Mouse (Mus musculus) thymus, postnatal 0 days (tissue): Measurements from ENCODE around the gene Clint1. TPM values are rescaled to one million over a fixed set of nuclear protein-coding genes. Genes with fewer than 3 reads are reported as not detected.
A peak's percentile ranks its signal among the peaks of the same experiment; 100 is the strongest.

Source experiments
- DNase-seq: peaks from one replicate; pipeline ENCODE4 v3.0.0-alpha.2; 2015; ENCODE audit warnings: low spot score
- polyA plus RNA-seq: library from polyadenylated mRNA; unstranded; fragments of >200 nt; fragmentation: Nextera tagmentation; extraction: Ambion mirVana; gene quantifications from 2 replicates; pipeline ENCODE4 v1.2.1, GENCODE M21; 2015

The Clint1 gene
- polyA plus RNA-seq, 1 experiment from 2014 or later: 68.2 TPM

GRCm38 (mm10) chr11:45883270-45883931 lies 31.6 kb downstream of the Clint1 start:
- no peak for DNase-seq

- peak; percentile 70 for DNase-seq
Measured at GRCm38 (mm10) chr11:45884029-45884428, 32.2 kb downstream of the Clint1 start.

DNA sequence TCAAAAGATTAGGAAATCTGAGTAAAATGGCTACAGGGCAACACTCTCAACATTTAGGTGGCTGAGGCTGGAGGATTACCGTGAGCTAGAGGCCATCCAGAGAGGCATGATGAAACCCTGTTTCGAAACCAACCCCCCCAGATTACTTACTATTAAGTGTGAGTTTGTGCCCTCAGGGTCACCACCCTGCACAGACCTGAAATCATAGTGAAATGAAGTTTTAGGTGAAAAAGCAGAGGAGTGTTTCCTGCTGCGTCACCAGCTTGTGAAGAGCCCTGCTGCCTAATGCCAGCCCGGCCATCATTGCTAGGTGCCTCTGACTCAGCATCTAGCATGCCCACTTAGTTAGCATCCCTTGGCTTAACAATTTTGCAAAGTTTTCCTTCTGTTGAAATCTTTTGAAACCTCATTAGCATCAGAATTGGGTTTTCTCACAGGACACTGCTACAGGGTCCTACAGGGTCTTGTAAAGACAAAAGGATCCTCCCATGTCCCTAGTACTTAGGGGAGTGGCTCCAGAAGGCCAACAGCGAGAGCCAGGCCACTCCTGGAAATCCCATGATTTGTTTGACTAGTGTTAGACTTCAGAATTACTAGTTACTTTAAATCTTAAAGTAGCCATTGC lies 33.9 kb downstream of the Clint1 start:
- no peak for DNase-seq

- DNase-seq: no peak
Measured at GRCm38 (mm10) chr11:45886596-45886995, 34.7 kb downstream of the Clint1 start.

DNA sequence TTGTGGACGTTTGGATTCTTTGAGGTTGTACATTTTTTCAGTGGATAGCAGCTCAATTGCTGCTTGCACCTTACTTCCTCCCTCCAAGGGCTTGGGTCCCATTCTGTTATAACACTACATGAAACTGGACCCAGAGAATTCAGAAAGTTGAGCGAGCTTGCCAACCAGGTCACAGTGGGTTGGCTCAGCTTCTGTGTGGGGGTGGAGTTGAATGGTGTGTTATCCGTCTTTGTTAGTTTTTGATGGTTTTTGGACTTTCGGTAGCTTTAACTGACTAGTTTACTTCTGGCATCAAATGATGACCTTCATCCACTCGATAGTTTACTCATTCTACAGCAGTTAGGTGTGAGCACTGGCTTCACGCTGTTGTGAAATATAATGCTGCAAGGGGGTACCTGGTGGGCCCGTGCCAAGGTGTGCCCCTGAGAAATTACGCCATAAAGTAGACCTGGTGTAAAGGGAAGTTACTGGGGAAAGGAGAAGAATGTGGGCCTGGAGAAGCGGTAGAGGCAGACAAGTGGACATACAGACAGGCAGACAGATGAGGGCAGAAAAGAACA lies 36.7 kb downstream of the Clint1 start:
- DNase-seq: no peak

GRCm38 (mm10) chr11:45889981-45890380 lies 38.1 kb downstream of the Clint1 start:
- DNase-seq: no peak

- no peak for DNase-seq
Measured at GRCm38 (mm10) chr11:45890423-45890822, 38.6 kb downstream of the Clint1 start.

DNA sequence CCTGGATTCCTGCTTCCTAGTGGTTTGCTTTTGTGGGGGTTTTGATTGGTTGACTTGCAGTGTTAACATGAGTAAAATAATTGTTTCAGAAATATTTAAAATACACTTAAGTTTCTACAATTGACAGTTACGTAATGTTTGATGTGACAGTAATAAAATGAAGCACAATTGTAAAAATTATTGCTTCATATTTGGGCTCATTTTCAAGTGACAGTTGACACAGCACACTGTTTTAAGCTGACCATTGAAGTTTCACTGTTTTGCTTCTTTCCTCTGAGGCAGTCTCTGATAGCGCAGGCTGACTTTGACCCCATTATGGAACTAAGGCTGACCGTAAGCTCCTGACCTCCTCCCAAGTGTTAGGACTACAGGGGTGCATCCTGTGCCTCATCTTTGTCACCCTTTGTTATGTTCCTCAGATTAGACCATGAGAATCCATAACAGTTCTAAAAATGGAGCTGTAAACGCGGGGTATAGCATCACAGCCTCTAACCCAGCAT lies 41.1 kb downstream of the Clint1 start:
- DNase-seq: no peak

GRCm38 (mm10) chr11:45897392-45897791 lies 45.5 kb downstream of the Clint1 start:
- no peak for DNase-seq

DNA sequence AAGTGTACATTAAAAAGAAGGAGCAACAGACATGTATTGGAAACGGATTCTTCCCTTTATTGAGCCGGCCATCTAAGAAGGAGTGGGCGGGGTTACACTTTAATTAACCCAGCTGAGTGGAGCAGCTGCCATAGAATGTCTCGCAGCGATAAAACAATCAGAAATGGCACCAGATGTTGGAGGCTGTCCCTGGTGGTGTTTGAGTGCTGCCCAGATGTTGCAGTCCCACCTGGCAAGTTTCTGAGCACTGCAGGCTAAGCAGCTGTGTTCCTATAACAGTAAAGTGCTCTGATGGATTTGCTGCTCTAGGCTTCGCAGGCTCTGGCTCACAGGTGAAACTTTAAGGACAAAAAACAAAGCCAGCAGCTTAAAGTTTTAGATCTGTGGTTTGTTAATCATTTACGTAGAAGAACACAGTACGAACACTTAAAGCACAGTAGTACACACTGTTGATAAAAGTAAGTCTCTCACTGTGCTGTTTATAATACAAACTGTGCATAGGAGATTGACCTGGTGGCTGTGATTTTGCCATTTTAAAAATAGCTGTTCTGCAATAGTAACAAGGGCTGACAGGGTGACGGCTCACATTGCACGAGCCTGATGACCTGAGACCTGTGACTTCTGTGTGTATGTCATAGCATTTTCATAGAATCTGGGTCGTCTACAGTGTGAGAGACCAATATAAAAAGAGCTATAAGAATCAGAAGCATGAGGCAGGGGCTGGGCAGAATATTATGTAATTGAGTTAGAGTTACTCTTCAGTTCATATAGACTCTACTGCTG lies 48.6 kb downstream of the Clint1 start:
- DNase-seq: no peak

DNA sequence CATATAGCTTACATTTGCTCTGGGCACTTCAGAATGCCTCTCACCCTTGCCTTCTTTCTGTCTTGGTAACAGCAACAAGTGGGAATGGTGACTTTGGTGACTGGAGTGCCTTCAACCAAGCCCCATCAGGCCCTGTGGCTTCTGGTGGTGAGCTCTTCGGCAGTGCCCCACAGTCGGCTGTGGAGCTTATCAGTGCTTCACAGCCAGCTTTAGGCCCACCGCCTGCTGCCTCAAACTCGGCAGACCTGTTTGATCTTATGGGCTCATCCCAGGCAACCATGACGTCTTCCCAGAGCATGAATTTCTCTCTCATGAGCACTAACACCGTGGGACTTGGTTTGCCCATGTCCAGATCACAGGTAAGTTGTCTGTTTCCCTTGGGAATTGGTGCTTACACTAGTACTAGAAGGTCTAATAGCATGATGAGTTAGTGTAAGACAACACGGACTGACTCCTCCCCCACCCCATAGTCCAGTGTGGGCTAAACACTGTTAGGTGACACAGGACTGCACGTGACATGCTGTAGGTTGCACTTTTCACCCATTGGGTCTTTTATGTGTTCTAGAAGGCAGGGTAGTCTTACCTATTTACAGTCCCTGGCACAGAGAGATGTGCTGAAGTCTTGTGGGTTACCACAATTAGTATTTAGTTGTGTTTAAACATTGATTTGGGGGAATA lies 54.4 kb downstream of the Clint1 start:
- DNase-seq: no peak

DNA sequence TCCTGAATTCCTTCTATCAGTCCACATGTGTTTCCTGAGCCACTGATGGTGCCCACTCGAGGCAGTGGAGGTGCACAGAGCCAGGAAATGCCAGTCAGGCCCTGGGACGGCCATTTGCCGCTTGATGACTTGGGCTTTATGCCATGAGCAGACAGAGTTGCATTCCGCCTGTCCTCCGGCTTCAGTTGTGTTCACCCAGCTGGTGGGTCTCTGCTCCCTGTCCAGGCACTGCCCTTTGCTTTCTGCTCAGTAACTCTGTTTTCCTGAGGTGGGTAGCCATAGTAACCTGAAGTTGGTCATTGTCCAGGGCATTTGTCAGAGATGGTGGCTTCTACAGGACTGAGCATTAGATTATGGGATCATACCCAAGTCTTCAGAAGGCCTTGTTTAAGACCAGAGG lies 55.5 kb downstream of the Clint1 start:
- DNase-seq: no peak

DNA sequence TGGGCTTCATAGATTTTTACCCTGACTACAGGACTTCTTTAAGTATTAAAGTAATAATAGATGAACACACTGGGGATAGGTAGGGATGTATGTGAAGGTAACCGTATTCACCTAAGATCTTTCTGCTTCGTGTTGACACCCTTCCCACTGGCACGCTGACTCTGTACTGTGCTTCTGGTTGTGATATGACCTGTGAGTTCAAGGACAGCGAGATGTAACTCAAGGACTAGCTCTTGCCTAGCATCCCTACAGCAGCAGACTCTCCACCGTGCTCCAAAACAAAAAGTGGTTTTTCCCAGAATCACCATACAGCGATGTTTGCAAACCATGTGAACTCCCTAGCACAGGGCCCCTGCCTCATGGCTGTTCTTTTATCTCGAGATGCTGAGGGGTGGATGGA lies 56.2 kb downstream of the Clint1 start:
- DNase-seq: no peak

- DNase-seq: no peak
Measured at GRCm38 (mm10) chr11:45908894-45909293, 57.0 kb downstream of the Clint1 start.

DNA sequence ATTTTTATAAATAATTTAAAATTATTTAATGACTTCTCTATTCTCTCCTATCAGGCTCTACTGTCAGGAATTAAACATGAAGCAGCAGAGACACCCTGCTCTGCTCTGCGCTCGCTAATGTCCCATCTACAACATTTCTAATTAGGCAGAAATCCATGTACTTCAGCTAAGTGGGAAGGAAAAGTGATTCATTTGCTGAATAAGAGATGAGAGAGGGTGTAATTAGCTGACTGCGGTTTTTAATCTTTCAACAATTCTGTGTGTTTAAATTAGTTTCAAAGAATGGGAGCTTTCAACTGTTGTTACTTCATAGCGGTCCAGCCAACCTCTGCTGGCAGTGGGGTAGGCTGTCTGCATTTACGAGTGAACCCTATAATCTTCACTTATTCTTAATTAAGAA lies 58.9 kb downstream of the Clint1 start:
- DNase-seq: no peak

GRCm38 (mm10) chr11:45916196-45916595 lies 64.3 kb downstream of the Clint1 start:
- no peak for DNase-seq

GRCm38 (mm10) chr11:45918018-45918417 lies 66.2 kb downstream of the Clint1 start:
- no peak for DNase-seq

DNA sequence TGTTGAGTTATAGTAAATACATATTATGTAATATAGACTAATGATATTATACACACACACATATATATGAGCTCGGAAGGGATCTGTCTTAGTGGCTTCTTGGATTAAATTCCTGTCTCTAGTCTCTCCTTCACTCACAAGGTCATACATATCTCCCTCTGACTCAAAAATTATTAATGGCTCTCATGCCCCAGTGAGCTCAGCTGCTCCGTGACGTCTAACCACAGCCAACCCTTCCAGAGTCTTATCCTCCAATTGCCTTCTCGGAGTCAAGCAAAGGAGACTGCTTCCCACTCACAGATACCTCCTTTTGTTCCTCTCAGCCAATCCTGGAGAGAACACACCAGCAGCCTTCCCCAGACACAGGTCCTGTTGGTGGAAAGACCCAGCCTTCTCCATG lies 67.0 kb downstream of the Clint1 start:
- no peak for DNase-seq

- DNase-seq: no peak
Measured at GRCm38 (mm10) chr11:45921026-45921425, 69.2 kb downstream of the Clint1 start.

- no peak for DNase-seq
Measured at GRCm38 (mm10) chr11:45921480-45921898, 69.6 kb downstream of the Clint1 start.

- DNase-seq: no peak
Measured at GRCm38 (mm10) chr11:45925436-45925835, 73.6 kb downstream of the Clint1 start.
